Mouse (Mus musculus): ENCODE measurements at regions not wholly inside any gene's neighbourhood (a gene's known extent, or its start where the extent isn't known, plus 50 kb on each side); places are given as distances from the start of the nearest gene placed in this dataset.

- Histone ChIP-seq H3K27me3 (ENCODE audit: control insufficient read depth, insufficient read depth, low read length) (0 out of 2 replicates have a peak, but pooled peaks cover 3% of the 10 kb centered on the region), H3K4me2 (replicated peaks; ENCODE audit: low read depth) (peak overlapping the region; percentile 58), H3K36me3 (ENCODE audit: control insufficient read depth, insufficient read depth, low read length) (no peaks in the 10 kb centered on the region), H3K4me1 (replicated peaks; ENCODE audit: control insufficient read depth, insufficient read depth) (no peaks in the 10 kb centered on the region), H3K9ac (ENCODE audit: low read length) (no peak overlapping the region), H3K9me3 (ENCODE audit: control insufficient read depth, low read length) (no peaks in the 10 kb centered on the region), H3K27ac (replicated peaks) (no peak overlapping the region), H3K4me3 (ENCODE audit: low read depth, low read length) (0 out of 2 replicates have a peak overlapping the region, but pooled peaks have one; percentile 10)
- ATAC-seq (ENCODE audit: low FRiP score, low TSS enrichment) (no peak; the same call in 1 of the 2 replicates), DNase-seq (ENCODE audit: low spot score) (peak; percentile 27)
- WGBS, result under 1% methylated on average over 6 of the region's 6 CpGs
- TF ChIP-seq CTCF (IDR thresholded peaks at IDR 0.05; ENCODE audit: low read depth), result peak; percentile 87
- no peak for TF ChIP-seq EP300 (optimal IDR thresholded peaks at IDR 0.05)
These were observed 229.6 kb downstream of the Mtx2 start for GRCm38 (mm10) chr2:75055187-75055543.

- 29% methylated on average over 7 of the region's 7 CpGs for WGBS
- no peak for TF ChIP-seq CTCF (IDR thresholded peaks at IDR 0.05; ENCODE audit: low read depth)
- TF ChIP-seq EP300 (optimal IDR thresholded peaks at IDR 0.05), result no peak
- DNase-seq (ENCODE audit: low spot score), result no peak
These were observed 235.4 kb downstream of the Mtx2 start for GRCm38 (mm10) chr2:75061009-75061408.

DNA sequence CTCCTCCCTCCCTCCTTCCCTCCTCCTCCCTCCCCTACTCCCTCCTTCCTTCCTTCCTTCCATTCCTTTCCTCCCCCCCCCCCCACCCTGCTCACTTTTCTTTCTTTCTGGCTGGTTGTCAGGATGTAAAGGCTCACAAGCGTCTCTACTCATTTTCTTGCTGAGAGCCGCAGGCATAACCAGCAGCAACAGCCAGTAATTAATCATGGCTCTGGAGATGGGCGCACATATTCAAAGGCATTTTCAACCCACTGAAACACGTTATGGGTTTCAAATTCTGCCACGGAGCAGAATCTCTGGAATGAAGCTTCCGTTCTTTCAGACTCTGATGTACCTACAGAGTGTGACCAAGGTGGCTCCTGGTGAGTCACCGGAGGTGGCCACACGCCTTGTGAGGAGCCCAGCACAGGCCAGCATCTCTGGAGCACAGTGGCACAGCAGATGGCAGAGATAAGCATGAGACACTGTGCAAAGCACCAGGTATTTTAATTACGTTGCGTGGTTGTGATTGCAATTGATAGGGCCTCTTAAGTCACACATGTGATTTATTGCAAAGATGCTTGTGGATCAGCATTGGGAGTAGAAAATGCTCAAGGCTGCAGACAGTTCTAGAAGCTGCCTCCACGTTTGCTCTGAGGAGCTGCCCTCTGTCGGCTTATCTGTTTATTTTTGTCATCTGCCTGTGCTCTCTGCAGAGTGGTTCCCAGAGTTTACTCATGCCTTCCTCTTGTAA, 236.0 kb downstream of the Mtx2 start:
- H3K27ac ChIP-seq (replicated peaks), result no peak overlapping the region
- no peaks in the 10 kb centered on the region for H3K9me3 ChIP-seq (ENCODE audit: control insufficient read depth, low read length)
- H3K36me3 ChIP-seq (ENCODE audit: control insufficient read depth, insufficient read depth, low read length), result no peaks in the 10 kb centered on the region
- TF ChIP-seq EP300 (optimal IDR thresholded peaks at IDR 0.05) (no peak), CTCF (IDR thresholded peaks at IDR 0.05; ENCODE audit: low read depth) (peak; percentile 17; the same call in 1 of the 2 replicates)
- no peaks in the 10 kb centered on the region for H3K4me1 ChIP-seq (replicated peaks; ENCODE audit: control insufficient read depth, insufficient read depth)
- no peak overlapping the region for H3K4me2 ChIP-seq (replicated peaks; ENCODE audit: low read depth)
- 41% methylated on average over 12 of the region's 12 CpGs for WGBS
- DNase-seq (ENCODE audit: low spot score) (no peak), ATAC-seq (ENCODE audit: low FRiP score, low TSS enrichment) (no peak)
- H3K9ac ChIP-seq (ENCODE audit: low read length), result no peak overlapping the region
- no peaks in the 10 kb centered on the region for H3K27me3 ChIP-seq (ENCODE audit: control insufficient read depth, insufficient read depth, low read length)
- H3K4me3 ChIP-seq (ENCODE audit: low read depth, low read length), result no peak overlapping the region

More at GRCm38 (mm10) chr2:75061009-75061408, 235.4 kb downstream of the Mtx2 start:
- H3K4me2 ChIP-seq (replicated peaks; ENCODE audit: low read depth), result no peak overlapping the region
- H3K36me3 ChIP-seq (ENCODE audit: control insufficient read depth, insufficient read depth, low read length), result no peaks in the 10 kb centered on the region
- no peak overlapping the region for H3K4me3 ChIP-seq (ENCODE audit: low read depth, low read length)
- H3K27ac ChIP-seq (replicated peaks), result no peak overlapping the region
- no peaks in the 10 kb centered on the region for H3K27me3 ChIP-seq (ENCODE audit: control insufficient read depth, insufficient read depth, low read length)
- no peaks in the 10 kb centered on the region for H3K9me3 ChIP-seq (ENCODE audit: control insufficient read depth, low read length)
- no peak overlapping the region for H3K9ac ChIP-seq (ENCODE audit: low read length)
- H3K4me1 ChIP-seq (replicated peaks; ENCODE audit: control insufficient read depth, insufficient read depth), result no peaks in the 10 kb centered on the region
- no peak for ATAC-seq (ENCODE audit: low FRiP score, low TSS enrichment)

DNA sequence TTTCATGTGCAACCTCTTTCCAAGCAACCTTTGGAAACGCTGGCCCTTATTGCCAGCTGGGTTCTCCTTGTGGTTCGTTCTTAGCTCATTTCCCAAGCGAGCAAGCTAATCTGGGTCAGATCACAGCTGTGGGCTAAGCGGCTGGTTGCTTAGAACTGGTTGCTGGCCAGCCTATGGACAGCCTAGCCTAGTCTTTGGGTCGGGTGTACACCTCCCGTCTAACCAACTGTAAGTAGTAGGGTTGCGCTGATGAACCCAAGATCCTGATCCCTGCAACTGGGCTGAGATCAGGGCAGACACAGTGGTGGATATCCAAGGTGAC, 236.5 kb downstream of the Mtx2 start:
- 71% methylated on average over 7 of the region's 7 CpGs for WGBS
- no peak overlapping the region for H3K4me3 ChIP-seq (ENCODE audit: low read depth, low read length)
- no peak for ATAC-seq (ENCODE audit: low FRiP score, low TSS enrichment)

DNA sequence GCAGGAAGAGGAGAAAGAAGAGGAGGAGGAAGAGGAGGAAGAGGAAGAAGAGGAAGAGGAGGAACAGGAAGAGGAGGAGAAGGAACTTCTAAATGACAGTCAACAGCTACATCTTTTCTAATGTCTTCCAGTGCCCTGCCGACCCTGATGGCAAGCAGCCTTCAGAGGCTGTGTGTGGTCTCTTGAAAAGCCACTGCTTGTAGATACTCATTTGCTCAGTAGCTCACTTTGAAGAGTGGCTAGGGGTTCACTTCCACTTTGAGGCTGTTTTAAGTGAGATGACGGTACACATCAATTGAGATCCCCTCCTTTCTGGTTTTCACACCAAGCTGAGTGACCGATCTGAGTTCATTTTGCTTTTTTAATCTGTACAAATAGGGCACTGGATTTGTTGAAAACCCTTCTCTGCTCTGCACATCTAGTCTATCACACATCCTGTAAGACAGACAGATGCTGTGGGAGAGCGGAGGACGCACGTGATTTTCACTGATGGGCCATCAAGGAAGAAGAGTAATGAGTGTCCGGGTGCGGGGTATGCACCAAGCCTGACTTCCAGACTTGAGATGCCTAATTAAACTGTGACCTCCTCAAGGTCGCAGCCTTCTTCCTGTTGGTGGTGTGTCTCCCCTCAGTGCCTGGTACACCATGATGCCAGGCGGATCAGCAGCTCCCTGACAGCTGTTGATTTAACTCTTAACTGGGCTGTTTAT, 239.0 kb downstream of the Mtx2 start:
- H3K9me3 ChIP-seq (ENCODE audit: control insufficient read depth, low read length), result no peaks in the 10 kb centered on the region
- no peak overlapping the region for H3K4me3 ChIP-seq (ENCODE audit: low read depth, low read length)
- no peak for ATAC-seq (ENCODE audit: low FRiP score, low TSS enrichment)
- WGBS, result 47% methylated on average over 10 of the region's 10 CpGs
- no peaks in the 10 kb centered on the region for H3K36me3 ChIP-seq (ENCODE audit: control insufficient read depth, insufficient read depth, low read length)
- H3K4me2 ChIP-seq (replicated peaks; ENCODE audit: low read depth), result no peak overlapping the region
- no peaks in the 10 kb centered on the region for H3K4me1 ChIP-seq (replicated peaks; ENCODE audit: control insufficient read depth, insufficient read depth)
- no peak overlapping the region for H3K9ac ChIP-seq (ENCODE audit: low read length)
- H3K27ac ChIP-seq (replicated peaks), result no peak overlapping the region
- no peaks in the 10 kb centered on the region for H3K27me3 ChIP-seq (ENCODE audit: control insufficient read depth, insufficient read depth, low read length)
- DNase-seq (ENCODE audit: low spot score), result no peak
- TF ChIP-seq EP300 (optimal IDR thresholded peaks at IDR 0.05) (no peak), CTCF (IDR thresholded peaks at IDR 0.05; ENCODE audit: low read depth) (no peak)

More for the DNA sequence above, 236.5 kb downstream of the Mtx2 start:
- H3K27me3 ChIP-seq (ENCODE audit: control insufficient read depth, insufficient read depth, low read length), result no peaks in the 10 kb centered on the region
- H3K4me1 ChIP-seq (replicated peaks; ENCODE audit: control insufficient read depth, insufficient read depth), result no peaks in the 10 kb centered on the region
- no peak overlapping the region for H3K27ac ChIP-seq (replicated peaks)
- no peak overlapping the region for H3K4me2 ChIP-seq (replicated peaks; ENCODE audit: low read depth)
- no peak for DNase-seq (ENCODE audit: low spot score)
- no peaks in the 10 kb centered on the region for H3K36me3 ChIP-seq (ENCODE audit: control insufficient read depth, insufficient read depth, low read length)
- TF ChIP-seq CTCF (IDR thresholded peaks at IDR 0.05; ENCODE audit: low read depth) (no peak), EP300 (optimal IDR thresholded peaks at IDR 0.05) (no peak)
- no peaks in the 10 kb centered on the region for H3K9me3 ChIP-seq (ENCODE audit: control insufficient read depth, low read length)
- H3K9ac ChIP-seq (ENCODE audit: low read length), result no peak overlapping the region

DNA sequence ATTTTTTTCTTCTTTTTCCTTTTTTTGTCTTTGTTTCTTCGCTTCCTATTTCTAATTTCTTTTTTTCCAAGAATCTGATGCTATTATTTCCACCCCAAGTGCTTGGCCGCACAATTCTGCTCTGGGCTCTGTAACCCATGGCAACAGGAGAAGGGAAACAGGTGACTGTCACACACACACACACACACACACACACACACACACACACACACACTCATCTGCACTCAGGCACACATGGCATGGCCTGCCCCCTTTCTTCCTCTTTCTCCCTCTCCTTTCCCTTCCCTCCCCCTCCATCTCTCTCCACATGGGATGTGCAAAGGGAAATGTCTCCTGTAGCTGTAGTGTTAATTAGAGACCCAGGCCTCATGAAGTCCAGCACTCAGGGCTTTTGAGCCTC, 239.7 kb downstream of the Mtx2 start:
- Histone ChIP-seq H3K9me3 (ENCODE audit: control insufficient read depth, low read length) (no peaks in the 10 kb centered on the region), H3K27ac (replicated peaks) (no peak overlapping the region), H3K4me2 (replicated peaks; ENCODE audit: low read depth) (no peak overlapping the region), H3K27me3 (ENCODE audit: control insufficient read depth, insufficient read depth, low read length) (no peaks in the 10 kb centered on the region), H3K4me3 (ENCODE audit: low read depth, low read length) (no peak overlapping the region), H3K4me1 (replicated peaks; ENCODE audit: control insufficient read depth, insufficient read depth) (no peaks in the 10 kb centered on the region), H3K9ac (ENCODE audit: low read length) (no peak overlapping the region), H3K36me3 (ENCODE audit: control insufficient read depth, insufficient read depth, low read length) (no peaks in the 10 kb centered on the region)
- no peak for DNase-seq (ENCODE audit: low spot score)
- WGBS, result 69% methylated on average over 2 of the region's 2 CpGs
- no peak for ATAC-seq (ENCODE audit: low FRiP score, low TSS enrichment)
- TF ChIP-seq CTCF (IDR thresholded peaks at IDR 0.05; ENCODE audit: low read depth), result no peak
- TF ChIP-seq EP300 (optimal IDR thresholded peaks at IDR 0.05), result no peak

All from stomach, postnatal 0 days (tissue).